In the genomic region with DNA sequence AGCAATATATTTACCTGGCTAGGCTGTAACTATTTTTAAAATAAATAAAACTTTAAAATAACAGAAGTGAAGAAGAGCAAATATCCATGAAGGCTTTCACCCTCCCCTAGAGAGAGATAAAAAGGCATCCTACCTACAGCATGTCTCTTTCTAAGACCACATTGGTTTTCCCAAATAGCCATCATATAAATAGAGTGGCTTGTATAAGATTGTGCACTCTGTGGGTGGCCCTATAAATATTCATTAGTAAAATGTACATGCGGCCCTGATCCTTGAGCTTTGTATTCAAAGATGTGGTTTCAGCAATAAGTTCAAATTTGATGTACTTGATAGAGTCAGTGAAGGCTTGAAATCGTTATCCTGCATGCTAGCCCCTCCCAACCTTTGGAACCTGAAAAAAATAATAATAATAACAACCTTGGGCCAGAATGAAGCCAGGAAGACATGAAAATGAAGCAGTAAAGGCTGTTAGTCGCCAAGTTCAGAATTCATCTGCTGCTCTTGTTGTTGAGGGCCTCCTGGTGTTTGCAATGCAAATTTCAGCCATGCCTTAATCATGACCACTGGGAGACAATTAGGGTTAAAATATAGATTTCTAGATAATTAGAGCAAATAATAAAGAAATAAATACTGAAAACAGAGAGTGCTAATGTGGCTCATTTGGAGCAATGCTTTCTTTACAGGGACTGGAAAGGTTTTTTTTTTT, we compare ENCODE assay signal across 31 mouse cellular contexts.
DNase-seq lines count a peak whose midpoint lies in the region; ATAC-seq and TF ChIP-seq lines count a peak whose summit lies in the region.
"Had no signal": no experiment of that assay in that cellular context is flagged by ENCODE, and none has a peak within 500 bp of the region (broad histone marks: within the 10 kb centered on the region; RNA-seq: fewer than 3 reads in every experiment).

No protein-coding gene starts in this region.

- no peaks in the 10 kb centered on the region for H3K27me3 ChIP-seq in forebrain, embryonic 12.5 days
- H3K27me3 ChIP-seq in forebrain, embryonic 10.5 days (ENCODE audit: poor library complexity, severe bottlenecking) = no peaks in the 10 kb centered on the region
- no peaks in the 10 kb centered on the region for H3K27me3 ChIP-seq in hindbrain, embryonic 12.5 days
- no peaks in the 10 kb centered on the region for H3K27me3 ChIP-seq in hindbrain, embryonic 10.5 days (ENCODE audit: insufficient read depth, poor library complexity, severe bottlenecking)
- no peaks in the 10 kb centered on the region for H3K27me3 ChIP-seq in midbrain, embryonic 11.5 days (ENCODE audit: control insufficient read depth, insufficient read depth, low read length)
- H3K27me3 ChIP-seq in midbrain, embryonic 10.5 days (ENCODE audit: low read depth, poor library complexity, severe bottlenecking) = no peaks in the 10 kb centered on the region
- H3K27me3 ChIP-seq: embryonic facial prominence, embryonic 13.5 days; forebrain, embryonic 15.5 days; heart, embryonic 12.5 days; heart, embryonic 15.5 days; hindbrain, embryonic 13.5 days had no signal

- TF ChIP-seq POLR2A in brain, embryonic 14.5 days (IDR thresholded peaks at IDR 0.05; ENCODE audit: borderline replicate concordance, extremely low read depth, insufficient read depth, insufficient read length, poor library complexity, severe bottlenecking) = no peak

- H3K4me3 ChIP-seq in forebrain, embryonic 12.5 days (replicated peaks) = no peak overlapping the region
- no peak overlapping the region for H3K4me3 ChIP-seq in forebrain, embryonic 10.5 days
- no peak overlapping the region for H3K4me3 ChIP-seq in hindbrain, embryonic 12.5 days
- no peak overlapping the region for H3K4me3 ChIP-seq in hindbrain, embryonic 10.5 days
- H3K4me3 ChIP-seq in midbrain, embryonic 11.5 days (ENCODE audit: low read depth, low read length) = no peak overlapping the region
- no peak overlapping the region for H3K4me3 ChIP-seq in midbrain, embryonic 10.5 days
- H3K4me3 ChIP-seq: embryonic facial prominence, embryonic 10.5 days; embryonic facial prominence, embryonic 13.5 days; erythroblast, embryonic 14.5 days; forebrain, embryonic 15.5 days; heart, embryonic 12.5 days; heart, embryonic 15.5 days; hindbrain, embryonic 13.5 days had no signal

- 0 out of 2 replicates have a peak, but pooled peaks have one; percentile 44 for ATAC-seq in forebrain, embryonic 12.5 days (ENCODE audit: low FRiP score)
- ATAC-seq in hindbrain, embryonic 12.5 days (ENCODE audit: low FRiP score) = peak; percentile 61; the same call in 1 of the 2 replicates
- ATAC-seq in midbrain, embryonic 11.5 days (ENCODE audit: low FRiP score) = peak; percentile 68
- no peak for ATAC-seq in CD4-positive, CD25-positive, alpha-beta regulatory T cell, adult 4 months
- ATAC-seq: forebrain, embryonic 15.5 days; hindbrain, embryonic 16.5 days; inflammation-experienced regulatory T-cells, adult 6 months; intestine, embryonic 16.5 days; Patski had no signal

- TF ChIP-seq CTCF in brain, embryonic 14.5 days (IDR thresholded peaks at IDR 0.05; ENCODE audit: borderline replicate concordance, extremely low read depth, insufficient read depth, insufficient read length) = no peak

- no peak for DNase-seq in forebrain, embryonic 10.5 days (ENCODE audit: extremely low spot score, low spot score)
- DNase-seq in hindbrain, embryonic 10.5 days (ENCODE audit: low spot score) = no peak
- peak; percentile 84 for DNase-seq in midbrain, embryonic 11.5 days (ENCODE audit: low spot score, missing footprints)
- no peak for DNase-seq in midbrain, embryonic 10.5 days (ENCODE audit: low spot score)
- peak; percentile 61 for DNase-seq in brain, embryonic 14.5 days (ENCODE audit: low read depth)
- DNase-seq: adrenal gland, postnatal 10 days; adrenal gland, postnatal 36 days; cerebellum, adult 11 months; cerebellum, adult 2 months; cerebellum, postnatal 10 days; cerebellum, postnatal 36 days; embryo, embryonic 11 days; gastrocnemius, postnatal 10 days; gastrocnemius, postnatal 36 days; heart, postnatal 10 days; heart, postnatal 36 days had no signal

- H3K36me3 ChIP-seq in forebrain, embryonic 12.5 days (replicated peaks) = no peaks in the 10 kb centered on the region
- no peaks in the 10 kb centered on the region for H3K36me3 ChIP-seq in forebrain, embryonic 10.5 days (replicated peaks)
- H3K36me3 ChIP-seq in hindbrain, embryonic 12.5 days = no peaks in the 10 kb centered on the region
- H3K36me3 ChIP-seq in hindbrain, embryonic 10.5 days = no peaks in the 10 kb centered on the region
- no peaks in the 10 kb centered on the region for H3K36me3 ChIP-seq in midbrain, embryonic 11.5 days (ENCODE audit: control insufficient read depth, insufficient read depth, low read length)
- H3K36me3 ChIP-seq in midbrain, embryonic 10.5 days = no peaks in the 10 kb centered on the region
- H3K36me3 ChIP-seq: embryonic facial prominence, embryonic 10.5 days; embryonic facial prominence, embryonic 13.5 days; forebrain, embryonic 15.5 days; G1E; heart, embryonic 12.5 days; heart, embryonic 15.5 days; hindbrain, embryonic 13.5 days had no signal

- H3K9ac ChIP-seq in forebrain, embryonic 12.5 days = no peak overlapping the region
- H3K9ac ChIP-seq in hindbrain, embryonic 12.5 days = no peak overlapping the region
- no peak overlapping the region for H3K9ac ChIP-seq in midbrain, embryonic 11.5 days (ENCODE audit: low read length)
- H3K9ac ChIP-seq: embryonic facial prominence, embryonic 13.5 days; forebrain, embryonic 15.5 days; heart, embryonic 12.5 days; heart, embryonic 15.5 days; hindbrain, embryonic 13.5 days had no signal

- H3K4me2 ChIP-seq in forebrain, embryonic 12.5 days = no peak overlapping the region
- H3K4me2 ChIP-seq in hindbrain, embryonic 12.5 days (replicated peaks) = no peak overlapping the region
- no peak overlapping the region for H3K4me2 ChIP-seq in midbrain, embryonic 11.5 days
- H3K4me2 ChIP-seq: embryonic facial prominence, embryonic 13.5 days; forebrain, embryonic 15.5 days; heart, embryonic 12.5 days; heart, embryonic 15.5 days; hindbrain, embryonic 13.5 days had no signal

- peaks cover 11% of the 10 kb centered on the region for H3K4me1 ChIP-seq in forebrain, embryonic 12.5 days
- H3K4me1 ChIP-seq in forebrain, embryonic 10.5 days = peaks cover 16% of the 10 kb centered on the region
- peaks cover 14% of the 10 kb centered on the region for H3K4me1 ChIP-seq in hindbrain, embryonic 12.5 days
- H3K4me1 ChIP-seq in hindbrain, embryonic 10.5 days (replicated peaks) = peaks cover 21% of the 10 kb centered on the region
- no peaks in the 10 kb centered on the region for H3K4me1 ChIP-seq in midbrain, embryonic 11.5 days (ENCODE audit: control insufficient read depth, insufficient read depth, low read length)
- H3K4me1 ChIP-seq in midbrain, embryonic 10.5 days = peaks cover 9% of the 10 kb centered on the region
- H3K4me1 ChIP-seq: embryonic facial prominence, embryonic 13.5 days; heart, embryonic 12.5 days; heart, embryonic 15.5 days had no signal

- H3K9me3 ChIP-seq in forebrain, embryonic 12.5 days = no peaks in the 10 kb centered on the region
- H3K9me3 ChIP-seq in forebrain, embryonic 10.5 days = no peaks in the 10 kb centered on the region
- no peaks in the 10 kb centered on the region for H3K9me3 ChIP-seq in hindbrain, embryonic 12.5 days (replicated peaks)
- no peaks in the 10 kb centered on the region for H3K9me3 ChIP-seq in hindbrain, embryonic 10.5 days
- H3K9me3 ChIP-seq in midbrain, embryonic 11.5 days (ENCODE audit: control insufficient read depth, low read length) = no peaks in the 10 kb centered on the region
- no peaks in the 10 kb centered on the region for H3K9me3 ChIP-seq in midbrain, embryonic 10.5 days (replicated peaks)
- H3K9me3 ChIP-seq: embryonic facial prominence, embryonic 10.5 days; embryonic facial prominence, embryonic 13.5 days; forebrain, embryonic 15.5 days; G1E; heart, embryonic 12.5 days; heart, embryonic 15.5 days; hindbrain, embryonic 13.5 days had no signal

- no peak overlapping the region for H3K27ac ChIP-seq in forebrain, embryonic 12.5 days
- H3K27ac ChIP-seq in forebrain, embryonic 10.5 days = no peak overlapping the region
- H3K27ac ChIP-seq in hindbrain, embryonic 12.5 days = no peak overlapping the region
- H3K27ac ChIP-seq in hindbrain, embryonic 10.5 days = no peak overlapping the region
- no peak overlapping the region for H3K27ac ChIP-seq in midbrain, embryonic 11.5 days (ENCODE audit: low read depth, low read length)
- no peak overlapping the region for H3K27ac ChIP-seq in midbrain, embryonic 10.5 days (replicated peaks)
- H3K27ac ChIP-seq: embryonic facial prominence, embryonic 10.5 days; embryonic facial prominence, embryonic 13.5 days; forebrain, embryonic 15.5 days; heart, embryonic 15.5 days; hindbrain, embryonic 13.5 days had no signal

- WGBS in forebrain, embryonic 12.5 days = 23% methylated on average over 3 of the region's 3 CpGs
- 60% methylated on average over 3 of the region's 3 CpGs for WGBS in forebrain, embryonic 10.5 days
- 26% methylated on average over 3 of the region's 3 CpGs for WGBS in hindbrain, embryonic 12.5 days
- 45% methylated on average over 3 of the region's 3 CpGs for WGBS in hindbrain, embryonic 10.5 days
- 26% methylated on average over 3 of the region's 3 CpGs for WGBS in midbrain, embryonic 11.5 days
- 52% methylated on average over 3 of the region's 3 CpGs for WGBS in midbrain, embryonic 10.5 days

Comparison
In these comparisons a context has a peak if more than half of its experiments do, and no peak if none do; other contexts are left out.
1. DNase-seq: peak in midbrain, embryonic 11.5 days (single experiment) and brain, embryonic 14.5 days (single experiment); none in forebrain, embryonic 10.5 days (single experiment), hindbrain, embryonic 10.5 days (single experiment) and midbrain, embryonic 10.5 days (single experiment).